Mouse (Mus musculus) layer of hippocampus, adult 2 months (tissue): ENCODE data around the gene March4. TPM values are rescaled to one million over a fixed set of nuclear protein-coding genes. Genes with fewer than 3 reads are reported as not detected.

ENCODE experiments used
- DNase-seq, 2 experiments: peaks; one replicate each; pipeline ENCODE4 v3.0.0; 2022; ENCODE audit warnings: low spot score in 2 of 2
- H3K27ac ChIP-seq: fragments of 200-600 bp; 2 replicates; pipeline ENCODE4 v1.8.1; 2022
- H3K4me3 ChIP-seq: fragments of 200-600 bp; 2 replicates; pipeline ENCODE4 v1.8.1; 2022; ENCODE audit warnings: mild to moderate bottlenecking
- CTCF ChIP-seq: fragments of 200-600 bp; conservative IDR thresholded peaks from 2 replicates; pipeline ENCODE4 v1.8.1; 2022; ENCODE audit warnings: antibody characterized with exemption, mild to moderate bottlenecking, moderate library complexity
- total RNA-seq, 2 experiments: library from RNA; stranded (reverse); gene quantifications; 2 replicates each; pipeline ENCODE4 v1.2.3; 2021

Gene March4
- total RNA-seq, 2 experiments from 2014 or later: 17.6 to 19.7 TPM

DNA sequence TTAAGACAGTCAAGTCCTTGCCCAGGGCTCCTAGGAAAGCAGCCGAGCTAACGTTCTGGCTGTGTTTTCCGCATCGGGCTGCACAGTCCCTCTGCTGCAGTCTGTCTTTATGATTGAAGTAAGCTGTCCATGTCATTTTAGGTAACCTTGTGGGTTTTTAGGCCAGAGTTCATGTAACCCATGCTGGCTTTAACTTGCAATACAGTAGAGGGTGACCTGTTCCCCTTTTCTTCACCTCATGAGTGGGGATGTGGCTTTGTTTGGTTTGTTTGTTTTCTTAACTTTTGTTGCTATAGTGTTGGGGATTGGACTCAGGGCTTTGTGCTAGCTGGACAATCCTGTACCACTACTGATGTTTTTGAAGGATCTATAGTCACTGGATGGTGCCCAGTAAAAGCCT lies 146.3 kb downstream of the March4 start:
- no peak for TF ChIP-seq CTCF
- no peak for DNase-seq
- H3K27ac ChIP-seq: no peak overlapping the region

GRCm38 (mm10) chr1:72383651-72384050 lies 153.1 kb downstream of the March4 start:
- TF ChIP-seq CTCF: no peak

More for the DNA sequence above, 146.3 kb downstream of the March4 start:
- H3K4me3 ChIP-seq: no peak overlapping the region

DNA sequence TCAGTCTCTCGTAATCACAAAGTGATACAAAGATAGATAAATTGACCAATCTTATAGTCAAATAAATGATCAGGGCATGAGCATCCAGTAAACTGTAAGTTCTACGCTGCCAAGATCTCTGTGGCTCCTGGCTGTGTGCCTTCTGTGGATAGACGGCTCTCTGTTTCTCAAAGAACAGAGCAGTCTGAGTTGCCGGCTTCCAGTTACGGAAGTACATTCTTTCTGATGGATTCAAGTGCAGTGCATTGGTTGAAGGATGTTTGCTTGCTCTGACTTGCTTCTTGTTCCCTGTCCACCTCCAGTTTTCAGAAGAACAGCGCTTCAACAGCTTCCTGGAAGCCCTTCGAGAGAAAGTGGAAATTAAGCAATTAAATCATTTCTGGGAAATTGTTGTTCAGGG lies 153.7 kb downstream of the March4 start:
- TF ChIP-seq CTCF: no peak
- Histone ChIP-seq H3K27ac (no peak overlapping the region), H3K4me3 (no peak overlapping the region)
- no peak for DNase-seq

More at GRCm38 (mm10) chr1:72383651-72384050, 153.1 kb downstream of the March4 start:
- H3K4me3 ChIP-seq: no peak overlapping the region
- DNase-seq: no peak
- no peak overlapping the region for H3K27ac ChIP-seq

DNA sequence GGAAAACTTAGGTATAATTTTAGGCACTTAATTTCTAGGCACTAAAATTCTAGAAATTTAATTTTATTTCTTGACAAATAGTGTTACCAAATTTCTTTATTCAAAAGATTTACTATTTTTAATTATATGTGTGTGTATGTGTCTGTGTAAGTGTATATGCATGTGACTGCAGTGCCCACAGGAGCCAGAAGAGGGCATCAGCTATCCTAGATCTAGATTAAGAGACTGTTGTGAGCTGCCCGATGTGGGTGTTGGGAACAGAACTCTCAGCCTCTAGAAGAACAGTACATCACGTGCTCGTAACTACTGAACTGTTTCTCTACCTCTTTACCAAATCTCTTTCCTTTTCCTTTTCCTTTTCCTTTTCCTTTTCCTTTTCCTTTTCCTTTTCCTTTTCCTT lies 156.2 kb downstream of the March4 start:
- peak; percentile 58 for TF ChIP-seq CTCF
- no peak for DNase-seq
- Histone ChIP-seq H3K4me3 (no peak overlapping the region), H3K27ac (no peak overlapping the region)

DNA sequence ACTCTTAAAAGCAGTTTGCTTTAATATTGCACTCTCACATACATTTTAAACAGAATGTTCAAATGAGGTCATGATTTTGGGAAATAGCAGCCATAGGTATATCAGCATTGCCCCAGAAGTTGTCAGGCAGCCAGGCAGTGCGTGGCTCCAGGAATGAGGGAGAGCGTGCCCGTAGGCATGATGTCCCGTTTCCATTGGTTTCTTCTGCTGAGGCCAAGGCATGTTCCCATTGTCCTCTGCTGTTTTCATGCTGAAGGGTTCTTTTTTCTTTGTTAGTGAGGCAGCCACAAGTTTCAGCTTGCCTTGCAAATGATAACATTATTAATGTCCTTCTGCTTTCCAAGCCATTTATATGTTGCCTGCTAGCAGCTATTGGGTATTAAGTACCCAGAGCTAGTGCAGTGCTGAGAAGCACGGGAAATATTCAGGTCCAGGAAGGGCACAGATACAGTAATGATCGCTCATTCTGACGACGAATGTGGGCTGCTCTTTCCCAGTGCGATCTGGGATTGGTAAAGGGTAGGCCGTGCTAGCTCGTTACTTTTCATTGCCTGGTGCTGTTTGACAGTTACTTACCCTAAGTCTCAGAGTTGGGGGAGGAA lies 156.9 kb downstream of the March4 start:
- no peak overlapping the region for H3K4me3 ChIP-seq
- DNase-seq: peak in 1 of 2 experiments; percentile 13
- no peak for TF ChIP-seq CTCF
- no peak overlapping the region for H3K27ac ChIP-seq

GRCm38 (mm10) chr1:72378151-72378550 lies 158.6 kb downstream of the March4 start:
- no peak for DNase-seq
- no peak overlapping the region for H3K4me3 ChIP-seq
- no peak overlapping the region for H3K27ac ChIP-seq
- TF ChIP-seq CTCF: no peak

Other genes starting within 250 kb of the March4 start
- gene Xrcc5, start 229.5 kb downstream of the March4 start, total RNA-seq: 10 to 100 TPM; 14.2 to 14.8 TPM
- gene Smarcal1, start 46.3 kb upstream of the March4 start, total RNA-seq: 10 to 100 TPM; 64.8 to 66.4 TPM
- not detected for gene Ankar, start 163.6 kb upstream of the March4 start, total RNA-seq
- gene Rpl37a, start 174.4 kb upstream of the March4 start, total RNA-seq: 100 to 1,000 TPM; 580 to 592 TPM